Mouse (Mus musculus) gastrocnemius, postnatal 25 days (tissue): ENCODE measurements at regions not wholly inside any gene's neighbourhood (a gene's known extent, or its start where the extent isn't known, plus 50 kb on each side); places are given as distances from the start of the nearest gene placed in this dataset.

Source experiments
- DNase-seq: peaks from one replicate; pipeline ENCODE4 v3.0.0; 2022

GRCm38 (mm10) chr3:120747678-120748077 lies 423.8 kb downstream of the Rwdd3 start:
- DNase-seq, result no peak

- DNase-seq, result no peak
These were observed 438.2 kb downstream of the Rwdd3 start for GRCm38 (mm10) chr3:120733332-120733731.

GRCm38 (mm10) chr3:120732391-120732790 lies 439.1 kb downstream of the Rwdd3 start:
- DNase-seq, result no peak

- DNase-seq, result no peak
These were observed 440.2 kb downstream of the Rwdd3 start for GRCm38 (mm10) chr3:120731287-120731686.

- no peak for DNase-seq
These were observed 441.3 kb downstream of the Rwdd3 start for GRCm38 (mm10) chr3:120730225-120730624.

GRCm38 (mm10) chr3:120729671-120730070 lies 441.8 kb downstream of the Rwdd3 start:
- no peak for DNase-seq

- no peak for DNase-seq
These were observed 486.3 kb downstream of the Rwdd3 start for GRCm38 (mm10) chr3:120685227-120685626.

GRCm38 (mm10) chr3:120675906-120676305 lies 495.6 kb downstream of the Rwdd3 start:
- DNase-seq, result no peak

- DNase-seq, result no peak
These were observed 502.8 kb downstream of the Rwdd3 start for GRCm38 (mm10) chr3:120668654-120669053.

- DNase-seq, result no peak
These were observed 509.0 kb downstream of the Rwdd3 start for GRCm38 (mm10) chr3:120662521-120662920.

GRCm38 (mm10) chr3:120660776-120661175 lies 510.7 kb downstream of the Rwdd3 start:
- DNase-seq, result no peak

- DNase-seq, result no peak
These were observed 522.2 kb downstream of the Rwdd3 start for GRCm38 (mm10) chr3:120649047-120649868.

- DNase-seq, result no peak
These were observed 523.1 kb downstream of the Rwdd3 start for GRCm38 (mm10) chr3:120648391-120648790.

GRCm38 (mm10) chr3:120636669-120637305 lies 534.7 kb downstream of the Rwdd3 start:
- DNase-seq, result no peak

GRCm38 (mm10) chr3:120618358-120618757 lies 553.1 kb downstream of the Rwdd3 start:
- DNase-seq, result no peak

GRCm38 (mm10) chr3:120594226-120594625 lies 577.3 kb downstream of the Rwdd3 start:
- no peak for DNase-seq

GRCm38 (mm10) chr3:120591183-120591582 lies 580.3 kb downstream of the Rwdd3 start:
- DNase-seq, result no peak

GRCm38 (mm10) chr3:120570806-120571425 lies 600.6 kb downstream of the Rwdd3 start:
- DNase-seq, result no peak

- no peak for DNase-seq
These were observed 629.7 kb downstream of the Rwdd3 start for GRCm38 (mm10) chr3:120541556-120542476.

GRCm38 (mm10) chr3:120533901-120534300 lies 637.6 kb downstream of the Rwdd3 start:
- DNase-seq, result no peak

- DNase-seq, result no peak
These were observed 639.5 kb downstream of the Rwdd3 start for GRCm38 (mm10) chr3:120531880-120532580.
